Mouse (Mus musculus): ENCODE results near the gene Gm3336.
A peak's percentile ranks its signal among the peaks of the same experiment; 100 is the strongest.

- TF ChIP-seq CTCF (IDR thresholded peaks at IDR 0.05; ENCODE audit: borderline replicate concordance, insufficient read depth, low read length) (peak; percentile 75), POLR2A (IDR thresholded peaks at IDR 0.05; ENCODE audit: low read depth, low read length) (no peak)
Measured at GRCm38 (mm10) chr8:70763354-70763753, 45.0 kb downstream of the Gm3336 start.
